Comparison of ENCODE assay signal across 9 mouse cellular contexts in genomic region chr6:87731463-87732095, GRCm38 (mm10). TPM values are rescaled to one million over a fixed set of nuclear protein-coding genes. Genes with fewer than 3 reads are reported as not detected.
DNase-seq lines count a peak whose midpoint lies in the region; ATAC-seq and TF ChIP-seq lines count a peak whose summit lies in the region.
"Had no signal": no experiment of that assay in that cellular context is flagged by ENCODE, and none has a peak within 500 bp of the region (broad histone marks: within the 10 kb centered on the region; RNA-seq: fewer than 3 reads in every experiment).

No protein-coding gene starts in this region.

- H3K27ac ChIP-seq in kidney, embryonic 14.5 days (ENCODE audit: low read depth, low read length): no peak overlapping the region
- no peak overlapping the region for H3K27ac ChIP-seq in embryonic facial prominence, embryonic 11.5 days (replicated peaks; ENCODE audit: low read depth, low read length)
- H3K27ac ChIP-seq in hindbrain, postnatal 0 days: peak overlapping the region; percentile 80; the same call in 1 of the 2 replicates

- DNase-seq in kidney, postnatal 25 days: no peak
- DNase-seq in embryonic facial prominence, embryonic 11.5 days (ENCODE audit: low spot score): no peak
- DNase-seq in hindbrain, postnatal 0 days (ENCODE audit: low spot score): no peak
- no peak for DNase-seq in cerebellum, adult 9-11 months
- DNase-seq in right cerebral cortex, adult 2 months (ENCODE audit: low spot score in 2 of 2): no peak
- DNase-seq in urinary bladder, postnatal 36 days (ENCODE audit: low spot score in 2 of 2): no peak

- TF ChIP-seq POLR2A in myocyte (IDR thresholded peaks at IDR 0.05; ENCODE audit: insufficient read length, low read depth): no peak

- 3% methylated on average over 19 of the region's 19 CpGs for WGBS in kidney, embryonic 14.5 days
- 4% methylated on average over 19 of the region's 19 CpGs for WGBS in embryonic facial prominence, embryonic 11.5 days
- 3% methylated on average over 19 of the region's 19 CpGs for WGBS in hindbrain, postnatal 0 days

- H3K4me1 ChIP-seq in kidney, embryonic 14.5 days (ENCODE audit: control insufficient read depth, insufficient read depth, low read length): peaks cover 20% of the 10 kb centered on the region; the same call in 1 of the 2 replicates
- H3K4me1 ChIP-seq in embryonic facial prominence, embryonic 11.5 days (ENCODE audit: control insufficient read depth, insufficient read depth, low read length): peaks cover 3% of the 10 kb centered on the region
- H3K4me1 ChIP-seq in hindbrain, postnatal 0 days (ENCODE audit: insufficient read depth, low read length): peaks cover 9% of the 10 kb centered on the region; the same call in 1 of the 2 replicates

- H3K4me2 ChIP-seq in kidney, embryonic 14.5 days (replicated peaks; ENCODE audit: low read depth, low read length): peak overlapping the region; percentile 92
- H3K4me2 ChIP-seq in embryonic facial prominence, embryonic 11.5 days (ENCODE audit: low read depth, low read length): peak overlapping the region; percentile 96
- peak overlapping the region; percentile 92 for H3K4me2 ChIP-seq in hindbrain, postnatal 0 days (ENCODE audit: low read depth, low read length)
- peak overlapping the region; percentile 50 for H3K4me2 ChIP-seq in myocyte (ENCODE audit: low read depth)

- no peak for TF ChIP-seq CTCF in hindbrain, postnatal 0 days (IDR thresholded peaks at IDR 0.05; ENCODE audit: low read depth)

- H3K79me2 ChIP-seq in myocyte (ENCODE audit: control insufficient read depth, insufficient read depth): no peaks in the 10 kb centered on the region

- H3K4me3 ChIP-seq in kidney, embryonic 14.5 days (ENCODE audit: low read length): peak overlapping the region; percentile 51
- peak overlapping the region; percentile 58 for H3K4me3 ChIP-seq in embryonic facial prominence, embryonic 11.5 days (ENCODE audit: low read depth, low read length)
- H3K4me3 ChIP-seq in hindbrain, postnatal 0 days (ENCODE audit: low read length): peak overlapping the region; percentile 67
- no peak overlapping the region for H3K4me3 ChIP-seq in myocyte

- H3K9ac ChIP-seq in kidney, embryonic 14.5 days (ENCODE audit: low read depth, low read length): peak overlapping the region; percentile 55
- H3K9ac ChIP-seq in embryonic facial prominence, embryonic 11.5 days (replicated peaks; ENCODE audit: low read length): peak overlapping the region; percentile 57
- peak overlapping the region; percentile 67 for H3K9ac ChIP-seq in hindbrain, postnatal 0 days (replicated peaks; ENCODE audit: low read length)

- no peak overlapping the region for H3ac ChIP-seq in myocyte (ENCODE audit: control insufficient read depth, insufficient read length)

- no peak for ATAC-seq in kidney, embryonic 14.5 days (ENCODE audit: low FRiP score, low TSS enrichment)
- no peak for ATAC-seq in embryonic facial prominence, embryonic 11.5 days (replicated peaks; ENCODE audit: insufficient number of reproducible peaks, low FRiP score, low TSS enrichment, low read depth)
- no peak for ATAC-seq in hindbrain, postnatal 0 days
- ATAC-seq: Patski had no signal

- no peaks in the 10 kb centered on the region for H3K36me3 ChIP-seq in kidney, embryonic 14.5 days (ENCODE audit: control insufficient read depth, insufficient read depth, low read length)
- no peaks in the 10 kb centered on the region for H3K36me3 ChIP-seq in embryonic facial prominence, embryonic 11.5 days (replicated peaks; ENCODE audit: control insufficient read depth, insufficient read depth, low read depth, low read length)
- no peaks in the 10 kb centered on the region for H3K36me3 ChIP-seq in hindbrain, postnatal 0 days (ENCODE audit: insufficient read depth, low read length)
- no peaks in the 10 kb centered on the region for H3K36me3 ChIP-seq in myocyte (ENCODE audit: control insufficient read depth, insufficient read depth)

- H3K9me3 ChIP-seq in kidney, embryonic 14.5 days (ENCODE audit: control insufficient read depth, low read length): no peaks in the 10 kb centered on the region
- no peaks in the 10 kb centered on the region for H3K9me3 ChIP-seq in embryonic facial prominence, embryonic 11.5 days (replicated peaks; ENCODE audit: control insufficient read depth, low read length)
- no peaks in the 10 kb centered on the region for H3K9me3 ChIP-seq in hindbrain, postnatal 0 days (ENCODE audit: low read length)

- H3K27me3 ChIP-seq in kidney, embryonic 14.5 days (ENCODE audit: control insufficient read depth, insufficient read depth, low read length): peaks cover 44% of the 10 kb centered on the region
- peaks cover 47% of the 10 kb centered on the region for H3K27me3 ChIP-seq in embryonic facial prominence, embryonic 11.5 days (ENCODE audit: control insufficient read depth, insufficient read depth, low read length)
- no peaks in the 10 kb centered on the region for H3K27me3 ChIP-seq in hindbrain, postnatal 0 days (ENCODE audit: insufficient read depth, low read length)
- H3K27me3 ChIP-seq in myocyte (ENCODE audit: control insufficient read depth, insufficient read depth, insufficient read length): peaks cover 36% of the 10 kb centered on the region

TF ChIP-seq in myocyte, 11 proteins besides CTCF, POLR2A, EP300 and RAD21:
- TF ChIP-seq MYOG (IDR thresholded peaks at IDR 0.05; ENCODE audit: control insufficient read depth in 1 of 3, insufficient read depth in 1 of 3, insufficient read length in 2 of 3, low read depth in 2 of 3): no peak
- no peak for TF ChIP-seq SRF (IDR thresholded peaks at IDR 0.05; ENCODE audit: control insufficient read depth, insufficient read length, low read depth)
- TF ChIP-seq POLR2AphosphoS2 (IDR thresholded peaks at IDR 0.05; ENCODE audit: insufficient read length, low read depth): no peak
- no peak for TF ChIP-seq CEBPB (IDR thresholded peaks at IDR 0.05; ENCODE audit: insufficient read depth, poor library complexity, severe bottlenecking)
- TF ChIP-seq TCF3 (IDR thresholded peaks at IDR 0.05; ENCODE audit: insufficient read length, low read depth): no peak
- no peak for TF ChIP-seq MYOD1 (IDR thresholded peaks at IDR 0.05; ENCODE audit: control insufficient read depth in 1 of 3, insufficient read length in 2 of 3, low read depth in 2 of 3)
- no peak for TF ChIP-seq REST (IDR thresholded peaks at IDR 0.05; ENCODE audit: insufficient read depth, insufficient read length)
- no peak for TF ChIP-seq MAX (IDR thresholded peaks at IDR 0.05; ENCODE audit: low read depth)
- no peak for TF ChIP-seq E2F4 (IDR thresholded peaks at IDR 0.05; ENCODE audit: insufficient read depth)
- TF ChIP-seq TCF12 (IDR thresholded peaks at IDR 0.05; ENCODE audit: insufficient read depth, poor library complexity, severe bottlenecking): no peak
- TF ChIP-seq USF1 (IDR thresholded peaks at IDR 0.05; ENCODE audit: low read depth): no peak

RNA-seq across cellular contexts. Expression of gene Efcc1, which starts 0.9 kb away (rescaled TPM):
- polyA plus RNA-seq in kidney, embryonic 14.5 days (2014; fragmentation: Nextera tagmentation; extraction: Ambion mirVana): 1.5 and 1.8 TPM in 2 replicates
- polyA plus RNA-seq in embryonic facial prominence, embryonic 11.5 days (2014; fragmentation: Nextera tagmentation; extraction: Ambion mirVana): 0.49 and 0.86 TPM in 2 replicates
- 5.4 and 22.0 TPM in 2 replicates for total RNA-seq in hindbrain, postnatal 0 days (2014; rRNA removed)
- polyA plus RNA-seq in hindbrain, postnatal 0 days (2015; fragmentation: Nextera tagmentation; extraction: Ambion mirVana): 8.3 TPM in 2 replicates
- 0.04 TPM for polyA plus RNA-seq in myocyte (2012; fragmentation: generic; extraction: Trizol)

RNA-seq across cellular contexts. Expression of gene Gp9, which starts 46.3 kb away (rescaled TPM):
- 1.7 and 2.5 TPM in 2 replicates for polyA plus RNA-seq in kidney, embryonic 14.5 days (2014; fragmentation: Nextera tagmentation; extraction: Ambion mirVana)
- 1.9 and 3.0 TPM in 2 replicates for polyA plus RNA-seq in embryonic facial prominence, embryonic 11.5 days (2014; fragmentation: Nextera tagmentation; extraction: Ambion mirVana)
- 0.32 TPM in 1 of 2 replicates, not detected in the other for total RNA-seq in hindbrain, postnatal 0 days (2014; rRNA removed)
- 0.20 and 0.34 TPM in 2 replicates for polyA plus RNA-seq in hindbrain, postnatal 0 days (2015; fragmentation: Nextera tagmentation; extraction: Ambion mirVana)
- polyA plus RNA-seq in myocyte (2012; fragmentation: generic; extraction: Trizol): not detected
- polyA plus RNA-seq: Patski had no signal

RNA-seq across cellular contexts. Expression of gene Aplf, which starts 59.6 kb away (rescaled TPM):
- 14.6 and 16.9 TPM in 2 replicates for polyA plus RNA-seq in kidney, embryonic 14.5 days (2014; fragmentation: Nextera tagmentation; extraction: Ambion mirVana)
- 15.4 and 20.3 TPM in 2 replicates for polyA plus RNA-seq in embryonic facial prominence, embryonic 11.5 days (2014; fragmentation: Nextera tagmentation; extraction: Ambion mirVana)
- total RNA-seq in hindbrain, postnatal 0 days (2014; rRNA removed): 5.5 and 7.1 TPM in 2 replicates
- 5.6 and 5.9 TPM in 2 replicates for polyA plus RNA-seq in hindbrain, postnatal 0 days (2015; fragmentation: Nextera tagmentation; extraction: Ambion mirVana)
- polyA plus RNA-seq in myocyte (2012; fragmentation: generic; extraction: Trizol): 4.1 TPM
